Mouse (Mus musculus): ENCODE results near the gene Hpdl. TPM values are rescaled to one million over a fixed set of nuclear protein-coding genes. Genes with fewer than 3 reads are reported as not detected.
A peak's percentile ranks its signal among the peaks of the same experiment; 100 is the strongest.

Gene Hpdl
- polyA plus RNA-seq, 1 experiment, result 7.3 TPM

GRCm38 (mm10) chr4:116807197-116808129, 14.0 kb downstream of the Hpdl start, which contains the start of the genes Toe1 and Mutyh:
Gene Toe1 (minus strand): TSS chr4:116807640.
Gene Mutyh (plus strand): TSS chr4:116807723.
- Histone ChIP-seq H3K27ac (ENCODE audit: insufficient read depth, low read depth, low read length) (peak within 1 kb of the TSS; percentile 83), H3K27me3 (ENCODE audit: control insufficient read depth, insufficient read depth, low read length) (no peaks in the 10 kb centered on the region), H3K4me1 (ENCODE audit: control insufficient read depth, insufficient read depth, insufficient read length, low read length) (peaks cover 3% of the 10 kb centered on the region; the same call in 1 of the 2 replicates), H3K4me3 (ENCODE audit: low read depth, low read length) (peak within 1 kb of the TSS; percentile 88), H3K36me3 (ENCODE audit: control insufficient read depth, insufficient read depth, low read length) (peaks cover 33% of the 10 kb centered on the region)
- WGBS, result 1% methylated on average over 58 of the region's 58 CpGs
- TF ChIP-seq POLR2A (IDR thresholded peaks at IDR 0.05; ENCODE audit: low read depth, low read length), result peak; percentile 44; the same call in 1 of the 2 replicates
- no peak for TF ChIP-seq CTCF (IDR thresholded peaks at IDR 0.05; ENCODE audit: extremely low read depth, insufficient read length, insufficient replicate concordance, low read depth, low read length)

GRCm38 (mm10) chr4:116799901-116800300, 21.6 kb downstream of the Hpdl start:
- Histone ChIP-seq H3K27me3 (ENCODE audit: control insufficient read depth, insufficient read depth, low read length) (no peaks in the 10 kb centered on the region), H3K27ac (ENCODE audit: insufficient read depth, low read depth, low read length) (no peak overlapping the region), H3K4me3 (ENCODE audit: low read depth, low read length) (no peak overlapping the region), H3K4me1 (ENCODE audit: control insufficient read depth, insufficient read depth, insufficient read length, low read length) (peaks cover 8% of the 10 kb centered on the region; the same call in 1 of the 2 replicates), H3K36me3 (ENCODE audit: control insufficient read depth, insufficient read depth, low read length) (peaks cover 40% of the 10 kb centered on the region)
- TF ChIP-seq CTCF (IDR thresholded peaks at IDR 0.05; ENCODE audit: extremely low read depth, insufficient read length, insufficient replicate concordance, low read depth, low read length) (no peak), POLR2A (IDR thresholded peaks at IDR 0.05; ENCODE audit: low read depth, low read length) (no peak)
- WGBS, result 28% methylated on average over 5 of the region's 5 CpGs

- WGBS, result 18% methylated on average over 1 of the region's 1 CpGs
- peaks cover 8% of the 10 kb centered on the region; the same call in 1 of the 2 replicates for H3K4me1 ChIP-seq (ENCODE audit: control insufficient read depth, insufficient read depth, insufficient read length, low read length)
- H3K36me3 ChIP-seq (ENCODE audit: control insufficient read depth, insufficient read depth, low read length), result peaks cover 20% of the 10 kb centered on the region
- no peaks in the 10 kb centered on the region for H3K27me3 ChIP-seq (ENCODE audit: control insufficient read depth, insufficient read depth, low read length)
- peak overlapping the region; percentile 68 for H3K27ac ChIP-seq (ENCODE audit: insufficient read depth, low read depth, low read length)
- no peak overlapping the region for H3K4me3 ChIP-seq (ENCODE audit: low read depth, low read length)
- TF ChIP-seq POLR2A (IDR thresholded peaks at IDR 0.05; ENCODE audit: low read depth, low read length) (no peak), CTCF (IDR thresholded peaks at IDR 0.05; ENCODE audit: extremely low read depth, insufficient read length, insufficient replicate concordance, low read depth, low read length) (no peak)
These were observed 24.9 kb downstream of the Hpdl start for GRCm38 (mm10) chr4:116796442-116797110.

GRCm38 (mm10) chr4:116794273-116794672, 27.2 kb downstream of the Hpdl start:
- Histone ChIP-seq H3K27me3 (ENCODE audit: control insufficient read depth, insufficient read depth, low read length) (no peaks in the 10 kb centered on the region), H3K4me1 (ENCODE audit: control insufficient read depth, insufficient read depth, insufficient read length, low read length) (peaks cover 8% of the 10 kb centered on the region; the same call in 1 of the 2 replicates), H3K27ac (ENCODE audit: insufficient read depth, low read depth, low read length) (no peak overlapping the region), H3K36me3 (ENCODE audit: control insufficient read depth, insufficient read depth, low read length) (peaks cover 16% of the 10 kb centered on the region), H3K4me3 (ENCODE audit: low read depth, low read length) (no peak overlapping the region)
- TF ChIP-seq POLR2A (IDR thresholded peaks at IDR 0.05; ENCODE audit: low read depth, low read length) (no peak), CTCF (IDR thresholded peaks at IDR 0.05; ENCODE audit: extremely low read depth, insufficient read length, insufficient replicate concordance, low read depth, low read length) (no peak)
- 76% methylated on average over 2 of the region's 2 CpGs for WGBS

GRCm38 (mm10) chr4:116792453-116792852, 29.1 kb downstream of the Hpdl start:
- H3K36me3 ChIP-seq (ENCODE audit: control insufficient read depth, insufficient read depth, low read length), result peaks cover 16% of the 10 kb centered on the region
- 90% methylated on average over 8 of the region's 8 CpGs for WGBS
- H3K4me1 ChIP-seq (ENCODE audit: control insufficient read depth, insufficient read depth, insufficient read length, low read length), result peaks cover 8% of the 10 kb centered on the region; the same call in 1 of the 2 replicates
- H3K27me3 ChIP-seq (ENCODE audit: control insufficient read depth, insufficient read depth, low read length), result no peaks in the 10 kb centered on the region
- no peak overlapping the region for H3K27ac ChIP-seq (ENCODE audit: insufficient read depth, low read depth, low read length)
- TF ChIP-seq CTCF (IDR thresholded peaks at IDR 0.05; ENCODE audit: extremely low read depth, insufficient read length, insufficient replicate concordance, low read depth, low read length), result no peak
- H3K4me3 ChIP-seq (ENCODE audit: low read depth, low read length), result no peak overlapping the region

DNA sequence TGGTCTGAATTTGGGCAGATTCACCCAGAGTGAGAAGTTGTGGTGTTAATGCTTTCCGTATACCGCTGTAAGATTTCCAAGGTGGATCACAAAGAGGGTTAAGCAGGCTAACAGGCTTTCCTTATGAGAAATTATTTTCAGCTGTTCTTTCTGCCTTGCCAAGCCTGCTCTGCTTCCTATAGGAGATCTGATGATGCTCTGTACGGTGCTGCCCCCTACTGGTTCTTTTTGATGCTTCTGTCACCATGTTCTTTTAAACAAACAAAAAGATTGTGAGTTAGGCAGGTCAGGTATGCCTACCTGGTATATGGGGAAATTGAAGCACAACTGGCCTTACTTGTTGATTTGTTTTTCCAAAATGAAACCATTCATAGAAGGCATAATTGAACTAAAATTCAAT, 32.6 kb downstream of the Hpdl start:
- Histone ChIP-seq H3K4me3 (ENCODE audit: low read depth, low read length) (no peak overlapping the region), H3K27me3 (ENCODE audit: control insufficient read depth, insufficient read depth, low read length) (no peaks in the 10 kb centered on the region), H3K27ac (ENCODE audit: insufficient read depth, low read depth, low read length) (no peak overlapping the region), H3K36me3 (ENCODE audit: control insufficient read depth, insufficient read depth, low read length) (peaks cover 14% of the 10 kb centered on the region), H3K4me1 (ENCODE audit: control insufficient read depth, insufficient read depth, insufficient read length, low read length) (no peaks in the 10 kb centered on the region)
- TF ChIP-seq POLR2A (IDR thresholded peaks at IDR 0.05; ENCODE audit: low read depth, low read length) (no peak), CTCF (IDR thresholded peaks at IDR 0.05; ENCODE audit: extremely low read depth, insufficient read length, insufficient replicate concordance, low read depth, low read length) (no peak)
- WGBS, result 18% methylated on average over 3 of the region's 3 CpGs

All from small intestine, adult 2 months (tissue).